Mouse (Mus musculus) megakaryocyte-erythroid progenitor cell, adult 5 weeks (primary cell): ENCODE results near the gene Olfr780. TPM values are rescaled to one million over a fixed set of nuclear protein-coding genes. Genes with fewer than 3 reads are reported as not detected.

Experiments used
- polyA plus RNA-seq: library from polyadenylated mRNA; stranded (reverse); fragments of >175 nt; gene quantifications from 2 replicates; pipeline ENCODE4 v1.2.3, GENCODE M21; 2012

Olfr780 gene
- polyA plus RNA-seq = not detected in 2 replicates

DNA sequence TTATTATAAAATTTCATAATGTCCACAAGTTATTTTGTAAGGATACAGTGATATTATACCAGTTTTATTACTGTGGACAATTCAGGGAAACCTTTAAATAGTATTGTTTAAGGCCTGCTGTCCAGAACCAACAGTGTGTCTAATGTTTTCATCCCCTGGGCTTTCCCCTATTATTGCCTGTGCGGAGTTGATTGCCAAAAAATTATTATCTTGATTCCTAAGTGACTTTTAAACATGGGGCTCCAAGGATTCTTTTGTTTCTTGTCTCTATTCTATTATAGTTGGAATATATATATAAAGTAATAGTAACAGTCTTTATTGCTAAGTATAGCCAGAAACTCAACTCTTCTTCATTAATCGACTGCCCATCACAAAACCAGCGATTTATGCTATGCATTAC, at the start of gene Olfr780:
Gene Olfr780 (plus strand): TSS at position 301 of the 400 bp plus-strand sequence.

DNA sequence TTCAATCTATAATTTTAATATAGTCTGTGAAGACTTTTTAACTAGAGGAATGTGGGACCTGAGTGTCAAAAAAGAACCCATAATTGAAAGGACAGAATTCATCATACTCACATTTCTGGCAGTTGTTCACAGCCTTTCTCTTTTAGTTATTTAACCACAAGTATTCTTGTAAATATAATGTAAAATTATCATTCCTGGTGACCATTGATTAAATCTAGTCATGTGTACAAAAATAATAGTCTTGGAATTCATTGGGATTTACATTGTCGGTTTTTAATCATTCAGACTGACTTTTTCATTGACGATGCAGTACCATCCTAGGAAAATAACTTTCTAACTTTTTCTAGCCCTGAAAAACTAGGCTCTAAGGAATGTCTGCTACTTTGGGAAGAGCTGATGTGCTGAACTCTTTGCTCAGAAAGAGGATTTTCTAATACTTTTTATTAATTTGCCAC, 46.8 kb upstream of the Olfr780 start, which contains the start of gene Olfr777:
Gene Olfr777 (minus strand): TSS at position 405 of the 455 bp plus-strand sequence.

DNA sequence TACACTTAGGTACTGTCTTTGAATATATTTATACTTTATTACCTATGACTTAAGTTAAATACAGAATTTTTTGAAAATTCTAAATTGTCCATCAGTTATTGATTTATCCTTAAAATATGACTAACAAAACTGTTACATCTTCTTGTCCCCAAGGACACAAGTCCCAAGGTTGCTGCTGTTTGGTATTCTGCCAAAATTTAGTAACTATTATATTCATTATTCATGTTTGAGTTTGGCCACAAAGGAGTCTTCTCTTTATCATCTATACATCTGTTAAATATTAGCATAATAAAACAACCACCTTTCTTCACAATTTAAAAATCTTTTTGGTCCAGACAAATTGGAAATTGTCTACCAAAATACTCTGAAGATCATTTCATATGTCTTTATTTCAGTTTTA, 10.6 kb downstream of the Olfr780 start, which contains the start of gene Olfr781:
Gene Olfr781 (plus strand): TSS at position 301 of the 400 bp plus-strand sequence.

DNA sequence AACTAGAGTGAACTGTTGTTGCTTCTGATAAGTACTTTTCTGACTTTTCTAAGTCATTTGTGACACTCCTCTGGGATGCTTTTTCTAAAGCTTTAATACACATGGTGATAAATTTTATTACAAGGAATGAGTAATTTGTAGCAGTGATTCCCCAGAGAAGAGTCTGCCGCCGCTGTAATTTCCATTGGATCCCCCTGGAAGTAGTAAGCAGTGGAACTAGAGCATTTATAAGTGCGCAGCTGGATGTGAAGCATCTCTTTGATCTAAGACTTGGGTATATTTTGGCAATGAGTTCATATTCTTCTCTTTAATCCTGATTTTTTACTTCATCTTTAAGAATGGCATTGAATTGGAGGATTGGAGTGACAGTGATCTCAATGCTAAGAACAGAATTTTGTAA, 30.6 kb downstream of the Olfr780 start, which contains the start of gene Olfr782:
Gene Olfr782 (plus strand): TSS at position 301 of the 400 bp plus-strand sequence.

Other genes with a start within 250 kb of the Olfr780 start
- gene Olfr766-ps1, start 249.1 kb upstream of the Olfr780 start, polyA plus RNA-seq = not detected in 2 replicates
- not detected in 2 replicates for gene Olfr767, start 235.2 kb upstream of the Olfr780 start, polyA plus RNA-seq
- 0.02 TPM in 1 of 2 replicates, not detected in the other for gene Olfr768, start 218.7 kb upstream of the Olfr780 start, polyA plus RNA-seq
- not detected in 2 replicates for gene Olfr769, start 200.3 kb upstream of the Olfr780 start, polyA plus RNA-seq
- not detected in 2 replicates for gene Olfr770, start 179.1 kb upstream of the Olfr780 start, polyA plus RNA-seq
- gene Olfr771, start 153.4 kb upstream of the Olfr780 start, polyA plus RNA-seq = not detected in 2 replicates
- not detected in 2 replicates for gene Olfr772, start 140.2 kb upstream of the Olfr780 start, polyA plus RNA-seq
- not detected in 2 replicates for gene Olfr773, start 130.7 kb upstream of the Olfr780 start, polyA plus RNA-seq
- not detected in 2 replicates for gene Olfr774, start 81.9 kb upstream of the Olfr780 start, polyA plus RNA-seq
- not detected in 2 replicates for gene Olfr775, start 69.7 kb upstream of the Olfr780 start, polyA plus RNA-seq
- gene Olfr776, start 59.0 kb upstream of the Olfr780 start, polyA plus RNA-seq = not detected in 2 replicates
- not detected in 2 replicates for gene Olfr777, start 46.6 kb upstream of the Olfr780 start, polyA plus RNA-seq
- gene Olfr781, start 10.7 kb downstream of the Olfr780 start, polyA plus RNA-seq = not detected in 2 replicates
- 0.04 TPM in 1 of 2 replicates, not detected in the other for gene Olfr782, start 30.7 kb downstream of the Olfr780 start, polyA plus RNA-seq
- not detected in 2 replicates for gene Olfr784, start 66.0 kb downstream of the Olfr780 start, polyA plus RNA-seq
- gene Olfr785, start 87.3 kb downstream of the Olfr780 start, polyA plus RNA-seq = not detected in 2 replicates
- not detected in 2 replicates for gene Olfr786, start 109.2 kb downstream of the Olfr780 start, polyA plus RNA-seq
- gene Olfr787, start 143.7 kb downstream of the Olfr780 start, polyA plus RNA-seq = not detected in 2 replicates
- gene Olfr788, start 152.9 kb downstream of the Olfr780 start, polyA plus RNA-seq = not detected in 2 replicates
- gene Olfr789, start 166.6 kb downstream of the Olfr780 start, polyA plus RNA-seq = not detected in 2 replicates
- not detected in 2 replicates for gene Olfr790, start 180.4 kb downstream of the Olfr780 start, polyA plus RNA-seq
- gene Olfr791, start 203.7 kb downstream of the Olfr780 start, polyA plus RNA-seq = not detected in 2 replicates
- not detected in 2 replicates for gene Olfr792, start 221.0 kb downstream of the Olfr780 start, polyA plus RNA-seq
- gene Olfr794, start 249.5 kb downstream of the Olfr780 start, polyA plus RNA-seq = not detected in 2 replicates